Mouse (Mus musculus) frontal cortex, postnatal 36 days (tissue): Measurements from ENCODE around the gene Isg20.
A peak's percentile ranks its signal among the peaks of the same experiment; 100 is the strongest.

Experiments
- DNase-seq, 2 experiments: peaks; one replicate each; pipeline ENCODE4 v3.0.0; 2022; ENCODE audit warnings: low spot score in 2 of 2

The Isg20 gene

GRCm38 (mm10) chr7:78912974-78913474 is at the start of gene Isg20:
Gene Isg20 (plus strand): TSS chr7:78913424.
- DNase-seq = no peak

GRCm38 (mm10) chr7:78863796-78864445 is 49.3 kb upstream of the Isg20 start:
- no peak for DNase-seq

- DNase-seq = no peak
These were observed 48.8 kb upstream of the Isg20 start for GRCm38 (mm10) chr7:78864446-78864802.

- no peak for DNase-seq
These were observed 47.8 kb upstream of the Isg20 start for GRCm38 (mm10) chr7:78865212-78865949.

GRCm38 (mm10) chr7:78868731-78869130 is 44.5 kb upstream of the Isg20 start:
- no peak for DNase-seq

GRCm38 (mm10) chr7:78872366-78872765 is 40.9 kb upstream of the Isg20 start:
- DNase-seq = no peak

GRCm38 (mm10) chr7:78872831-78873230 is 40.4 kb upstream of the Isg20 start:
- no peak for DNase-seq

- DNase-seq = no peak
These were observed 31.4 kb upstream of the Isg20 start for GRCm38 (mm10) chr7:78881607-78882468.

GRCm38 (mm10) chr7:78882469-78882837 is 30.8 kb upstream of the Isg20 start:
- peak; percentile 46 to 61 for DNase-seq

GRCm38 (mm10) chr7:78883016-78883725 is 30.1 kb upstream of the Isg20 start:
- no peak for DNase-seq

GRCm38 (mm10) chr7:78883726-78884060 is 29.5 kb upstream of the Isg20 start:
- no peak for DNase-seq

- DNase-seq = no peak
These were observed 29.1 kb upstream of the Isg20 start for GRCm38 (mm10) chr7:78884139-78884538.

- DNase-seq = no peak
These were observed 27.8 kb upstream of the Isg20 start for GRCm38 (mm10) chr7:78885404-78885803.

GRCm38 (mm10) chr7:78886496-78886895 is 26.7 kb upstream of the Isg20 start:
- DNase-seq = no peak

GRCm38 (mm10) chr7:78887431-78887842 is 25.8 kb upstream of the Isg20 start:
- DNase-seq = no peak

GRCm38 (mm10) chr7:78890641-78891040 is 22.6 kb upstream of the Isg20 start:
- peak; percentile 84 to 90 for DNase-seq

GRCm38 (mm10) chr7:78893917-78894316 is 19.3 kb upstream of the Isg20 start:
- DNase-seq = no peak

- no peak for DNase-seq
These were observed 18.1 kb upstream of the Isg20 start for GRCm38 (mm10) chr7:78895021-78895652.

- DNase-seq = peak; percentile 93 to 96
These were observed 17.4 kb upstream of the Isg20 start, which contains the start of gene Aen for GRCm38 (mm10) chr7:78895653-78896333. Gene Aen (plus strand): TSS chr7:78895854.

GRCm38 (mm10) chr7:78897567-78897966 is 15.7 kb upstream of the Isg20 start:
- DNase-seq = no peak
